In the genomic region with DNA sequence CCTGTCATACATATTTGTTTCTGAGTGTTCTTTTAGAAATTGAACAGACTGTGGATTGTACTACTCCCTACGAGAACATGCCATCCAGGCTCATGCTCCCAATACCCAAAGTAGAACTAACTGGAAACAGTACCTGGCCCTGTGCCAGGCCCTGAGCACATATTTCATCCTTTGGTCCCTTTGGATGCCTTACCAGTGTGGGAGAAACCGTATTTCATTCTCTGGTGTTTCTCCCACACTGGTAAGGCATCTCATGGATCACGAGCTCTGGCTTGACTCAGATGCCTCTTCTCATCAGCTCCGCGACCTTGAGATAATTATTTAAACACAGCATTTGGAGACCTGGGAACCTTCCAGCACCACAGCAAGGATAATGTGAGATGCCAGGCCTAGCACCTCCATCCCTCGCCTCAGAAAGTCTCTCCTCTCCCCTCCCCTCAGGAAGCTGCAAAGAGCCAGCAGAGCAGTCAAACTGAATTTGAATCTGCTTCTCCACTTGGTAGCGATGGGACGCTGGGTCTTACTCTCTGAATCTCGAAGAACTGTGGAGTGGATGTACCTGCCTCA, we compare ENCODE assay signal across 12 mouse cellular contexts. TPM values are rescaled to one million over a fixed set of nuclear protein-coding genes. Genes with fewer than 3 reads are reported as not detected.
A peak's percentile ranks its signal among the peaks of the same experiment; 100 is the strongest.
DNase-seq lines count a peak whose midpoint lies in the region; ATAC-seq and TF ChIP-seq lines count a peak whose summit lies in the region.
"Had no signal": no experiment of that assay in that cellular context is flagged by ENCODE, and none has a peak within 500 bp of the region (broad histone marks: within the 10 kb centered on the region; RNA-seq: fewer than 3 reads in every experiment).

No protein-coding gene starts in this region.

- H3K9ac ChIP-seq in kidney, embryonic 15.5 days: no peak overlapping the region
- no peak overlapping the region for H3K9ac ChIP-seq in lung, postnatal 0 days (replicated peaks; ENCODE audit: low read depth)
- H3K9ac ChIP-seq: limb, embryonic 13.5 days had no signal

- H3K27me3 ChIP-seq in kidney, embryonic 15.5 days: no peaks in the 10 kb centered on the region
- H3K27me3 ChIP-seq in lung, postnatal 0 days (replicated peaks; ENCODE audit: insufficient read depth, low read length): no peaks in the 10 kb centered on the region
- H3K27me3 ChIP-seq: limb, embryonic 13.5 days; Patski had no signal

- peaks cover 51% of the 10 kb centered on the region for H3K4me1 ChIP-seq in kidney, embryonic 15.5 days
- no peaks in the 10 kb centered on the region; the same call in 1 of the 2 replicates for H3K4me1 ChIP-seq in lung, postnatal 0 days (ENCODE audit: insufficient read depth, low read depth, low read length)

- H3K27ac ChIP-seq in kidney, embryonic 15.5 days: peak overlapping the region; percentile 56; the same call in 1 of the 2 replicates
- H3K27ac ChIP-seq in gastrocnemius, adult 2 months: no peak overlapping the region
- no peak overlapping the region for H3K27ac ChIP-seq in lung, postnatal 0 days (ENCODE audit: low read length)
- H3K27ac ChIP-seq: limb, embryonic 13.5 days had no signal

- H3K36me3 ChIP-seq in kidney, embryonic 15.5 days: no peaks in the 10 kb centered on the region; the same call in 1 of the 2 replicates
- no peaks in the 10 kb centered on the region for H3K36me3 ChIP-seq in lung, postnatal 0 days (ENCODE audit: insufficient read depth, low read length)
- H3K36me3 ChIP-seq: limb, embryonic 13.5 days had no signal

- no peak for TF ChIP-seq CTCF in gastrocnemius, adult 2 months (IDR thresholded peaks at IDR 0.05)
- no peak for TF ChIP-seq CTCF in lung, postnatal 0 days (IDR thresholded peaks at IDR 0.05)

- no peak; the same call in 1 of the 2 replicates for ATAC-seq in kidney, embryonic 15.5 days (replicated peaks; ENCODE audit: low FRiP score)
- ATAC-seq in lung, postnatal 0 days: no peak
- ATAC-seq: Patski had no signal

- intact Hi-C loops in gastrocnemius, adult 2 months (cut with DNase I): no loop called here

- H3K4me3 ChIP-seq in kidney, embryonic 15.5 days (replicated peaks): no peak overlapping the region
- no peak overlapping the region for H3K4me3 ChIP-seq in gastrocnemius, adult 2 months
- H3K4me3 ChIP-seq in lung, postnatal 0 days (ENCODE audit: low read depth, low read length): no peak overlapping the region
- H3K4me3 ChIP-seq: limb, embryonic 13.5 days had no signal

- H3K4me2 ChIP-seq in kidney, embryonic 15.5 days: no peak overlapping the region
- no peak overlapping the region for H3K4me2 ChIP-seq in lung, postnatal 0 days (replicated peaks; ENCODE audit: low read depth, low read length)
- H3K4me2 ChIP-seq: limb, embryonic 13.5 days had no signal

- DNase-seq in cerebellum, postnatal 14 days: peak; percentile 50 to 53
- DNase-seq in cerebellum, adult 18-20 months: no peak
- DNase-seq in kidney, adult 8-10 months: no peak
- peak; percentile 65 for DNase-seq in Muller cell, postnatal 12 days (ENCODE audit: inconsistent ontology term)
- peak; percentile 60 for DNase-seq in fibroblast of lung, adult 2 months (ENCODE audit: low read depth)
- DNase-seq in gastrocnemius, adult 2 months: no peak
- DNase-seq in lung, postnatal 0 days (ENCODE audit: low spot score): no peak
- DNase-seq: gastrocnemius, postnatal 36 days; heart, postnatal 36 days had no signal

- no peak for TF ChIP-seq EP300 in lung, postnatal 0 days (IDR thresholded peaks at IDR 0.05)

- no peaks in the 10 kb centered on the region for H3K9me3 ChIP-seq in kidney, embryonic 15.5 days (replicated peaks)
- H3K9me3 ChIP-seq in lung, postnatal 0 days (ENCODE audit: low read length): no peaks in the 10 kb centered on the region

- WGBS in kidney, embryonic 15.5 days: 51% methylated on average over 9 of the region's 9 CpGs
- 76% methylated on average over 9 of the region's 9 CpGs for WGBS in lung, postnatal 0 days

RNA-seq across cellular contexts. Expression of a gene that starts 21.6 kb away (rescaled TPM):
- polyA plus RNA-seq in kidney, embryonic 15.5 days (2015; fragmentation: Nextera tagmentation; extraction: Ambion mirVana): 20.1 and 20.8 TPM in 2 replicates
- total RNA-seq in gastrocnemius, adult 2 months (2021): 1 to 10 TPM; 3.0 to 4.4 TPM
- 13.5 and 15.3 TPM in 2 replicates for polyA plus RNA-seq in lung, postnatal 0 days (2015; fragmentation: Nextera tagmentation; extraction: Ambion mirVana)

Comparison
In these comparisons a context has a peak if more than half of its experiments do, and no peak if none do; other contexts are left out.
1. DNase-seq: peak in cerebellum, postnatal 14 days (2 of 2), Muller cell, postnatal 12 days (single experiment) and fibroblast of lung, adult 2 months (single experiment); none in cerebellum, adult 18-20 months (0 of 2), kidney, adult 8-10 months (0 of 2), gastrocnemius, adult 2 months (single experiment) and lung, postnatal 0 days (single experiment).